Mouse (Mus musculus) monocyte, adult 2 months (primary cell): ENCODE data around the gene Epha1.

Experiments used
- DNase-seq, 2 experiments: peaks; one replicate each; pipeline ENCODE4 v3.0.0; 2022; ENCODE audit warnings: low spot score in 2 of 2, low read depth in 1 of 2

Gene Epha1

GRCm38 (mm10) chr6:42324482-42325267, 48.4 kb downstream of the Epha1 start, which contains the start of gene Fam131b:
TSS of gene Fam131b (minus strand) at chr6:42324643.
- no peak for DNase-seq

- DNase-seq, result no peak
Measured at GRCm38 (mm10) chr6:42324067-42324481, 49.0 kb downstream of the Epha1 start.

GRCm38 (mm10) chr6:42323371-42324066, 49.5 kb downstream of the Epha1 start:
- no peak for DNase-seq

DNA sequence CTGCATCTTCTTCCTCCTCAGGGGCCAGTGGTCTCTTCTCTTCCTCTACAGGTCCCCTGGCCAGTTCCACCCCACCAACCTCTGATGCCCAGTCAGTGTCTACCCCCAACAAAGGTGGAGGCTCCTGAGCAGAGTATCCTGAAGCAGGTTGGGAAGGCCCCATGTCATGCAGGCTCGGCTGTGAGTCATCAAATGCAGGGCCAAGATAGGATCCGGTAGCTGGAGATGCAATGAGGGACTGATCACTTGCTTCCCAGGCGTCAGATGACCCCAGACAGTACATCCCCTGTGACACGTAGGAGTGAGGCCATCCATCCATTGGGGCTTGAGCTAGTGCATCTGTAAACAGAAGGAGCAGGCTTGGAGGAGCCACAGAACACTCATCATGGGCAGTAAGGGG, 54.8 kb downstream of the Epha1 start:
- no peak for DNase-seq

- DNase-seq, result no peak
Measured at GRCm38 (mm10) chr6:42310427-42311053, 62.5 kb downstream of the Epha1 start.

- DNase-seq, result no peak
Measured at GRCm38 (mm10) chr6:42309816-42310378, 63.2 kb downstream of the Epha1 start.
